Mouse (Mus musculus): ENCODE data around the gene Kctd12b. TPM values are rescaled to one million over a fixed set of nuclear protein-coding genes. Genes with fewer than 3 reads are reported as not detected.
"Not testable (repeated sequence)": the region's sequence is repeated elsewhere in the genome, so short reads cannot be mapped to it uniquely, and the experiment has no call there.

The Kctd12b gene
- 1.7 and 3.5 TPM in 2 replicates for total RNA-seq (2015; ENCODE audit: low replicate concordance)
- 0.84 and 2.0 TPM in 2 replicates for total RNA-seq (2017; ENCODE audit: low replicate concordance)

GRCm38 (mm10) chrX:153695782-153696395 lies at the start of gene Kctd12b:
TSS of gene Kctd12b (minus strand) at chrX:153696391.
- ATAC-seq (replicated peaks; ENCODE audit: low FRiP score, poor library complexity, severe bottlenecking), result no peak

- ATAC-seq (replicated peaks; ENCODE audit: low FRiP score, poor library complexity, severe bottlenecking), result no peak
Measured at GRCm38 (mm10) chrX:153742493-153742892, 46.3 kb upstream of the Kctd12b start.

- no peak for ATAC-seq (replicated peaks; ENCODE audit: low FRiP score, poor library complexity, severe bottlenecking)
Measured at GRCm38 (mm10) chrX:153735697-153736096, 39.5 kb upstream of the Kctd12b start.

GRCm38 (mm10) chrX:153724400-153724799 lies 28.2 kb upstream of the Kctd12b start:
- ATAC-seq (replicated peaks; ENCODE audit: low FRiP score, poor library complexity, severe bottlenecking), result no peak

- peak; percentile 70 for ATAC-seq (replicated peaks; ENCODE audit: low FRiP score, poor library complexity, severe bottlenecking)
Measured at GRCm38 (mm10) chrX:153723110-153723916, 27.1 kb upstream of the Kctd12b start, which contains the start of gene Nbdy. TSS of gene Nbdy (plus strand) at chrX:153723590.

- ATAC-seq (replicated peaks; ENCODE audit: low FRiP score, poor library complexity, severe bottlenecking), result no peak
Measured at GRCm38 (mm10) chrX:153719602-153720001, 23.4 kb upstream of the Kctd12b start.

- ATAC-seq (replicated peaks; ENCODE audit: low FRiP score, poor library complexity, severe bottlenecking), result no peak
Measured at GRCm38 (mm10) chrX:153716716-153717115, 20.5 kb upstream of the Kctd12b start.

- no peak for ATAC-seq (replicated peaks; ENCODE audit: low FRiP score, poor library complexity, severe bottlenecking)
Measured at GRCm38 (mm10) chrX:153707735-153708134, 11.5 kb upstream of the Kctd12b start.

GRCm38 (mm10) chrX:153700463-153700862 lies 4.3 kb upstream of the Kctd12b start:
- no peak for ATAC-seq (replicated peaks; ENCODE audit: low FRiP score, poor library complexity, severe bottlenecking)

GRCm38 (mm10) chrX:153668233-153668632 lies 28.0 kb downstream of the Kctd12b start:
- not testable (repeated sequence) for ATAC-seq (replicated peaks; ENCODE audit: low FRiP score, poor library complexity, severe bottlenecking)

- ATAC-seq (replicated peaks; ENCODE audit: low FRiP score, poor library complexity, severe bottlenecking), result no peak
Measured at GRCm38 (mm10) chrX:153664903-153665302, 31.3 kb downstream of the Kctd12b start.

- ATAC-seq (replicated peaks; ENCODE audit: low FRiP score, poor library complexity, severe bottlenecking), result no peak
Measured at GRCm38 (mm10) chrX:153656949-153657348, 39.2 kb downstream of the Kctd12b start.

GRCm38 (mm10) chrX:153640615-153641014 lies 55.6 kb downstream of the Kctd12b start:
- no peak for ATAC-seq (replicated peaks; ENCODE audit: low FRiP score, poor library complexity, severe bottlenecking)

GRCm38 (mm10) chrX:153636247-153636646 lies 59.9 kb downstream of the Kctd12b start:
- ATAC-seq (replicated peaks; ENCODE audit: low FRiP score, poor library complexity, severe bottlenecking), result no peak

Other genes starting within 250 kb of the Kctd12b start
- 14.6 and 16.3 TPM in 2 replicates for gene Ubqln2, start 198.2 kb downstream of the Kctd12b start, total RNA-seq (2015; ENCODE audit: low replicate concordance)
- gene Ubqln2, start 198.2 kb downstream of the Kctd12b start, total RNA-seq (2017; ENCODE audit: low replicate concordance), result 1.4 and 2.5 TPM in 2 replicates
- not detected in 2 replicates for gene Cypt3, start 137.8 kb downstream of the Kctd12b start, total RNA-seq (2015; ENCODE audit: low replicate concordance)
- gene Cypt3, start 137.8 kb downstream of the Kctd12b start, total RNA-seq (2017; ENCODE audit: low replicate concordance), result not detected in 2 replicates
- 14.2 and 19.6 TPM in 2 replicates for gene Nbdy, start 27.2 kb upstream of the Kctd12b start, total RNA-seq (2015; ENCODE audit: low replicate concordance)
- gene Nbdy, start 27.2 kb upstream of the Kctd12b start, total RNA-seq (2017; ENCODE audit: low replicate concordance), result 0.84 and 3.2 TPM in 2 replicates
- not detected in 2 replicates for gene Spin2c, start 135.8 kb upstream of the Kctd12b start, total RNA-seq (2015; ENCODE audit: low replicate concordance)
- gene Spin2c, start 135.8 kb upstream of the Kctd12b start, total RNA-seq (2017; ENCODE audit: low replicate concordance), result not detected in 2 replicates

Data from erythroblast, adult 5-6 weeks (primary cell).